Mouse (Mus musculus) thymus, adult 2 months (tissue): ENCODE data around the gene Pde6b. TPM values are rescaled to one million over a fixed set of nuclear protein-coding genes. Genes with fewer than 3 reads are reported as not detected.
A peak's percentile ranks its signal among the peaks of the same experiment; 100 is the strongest.

Experiments used
- DNase-seq: peaks from one replicate; pipeline ENCODE4 v3.0.0; 2021
- H3K27ac ChIP-seq: fragments of 200-500 bp; 2 replicates; pipeline ENCODE4 v1.5.1; 2012; ENCODE audit warnings: low read length, control low read depth; ENCODE audit not compliant: control insufficient read depth, insufficient read depth
- H3K27me3 ChIP-seq: fragments of 200-500 bp; 2 replicates; pipeline ENCODE4 v1.6.1; 2012; ENCODE audit warnings: mild to moderate bottlenecking, low read length, moderate library complexity, mixed read lengths; ENCODE audit not compliant: control insufficient read depth, insufficient read depth
- H3K36me3 ChIP-seq: fragments of 200-500 bp; 2 replicates; pipeline ENCODE4 v1.6.1; 2012; ENCODE audit warnings: mild to moderate bottlenecking, low read length, moderate library complexity; ENCODE audit not compliant: control insufficient read depth, insufficient read depth
- H3K4me1 ChIP-seq: fragments of 200-500 bp; replicated peaks from 2 replicates; pipeline ENCODE4 v1.6.1; 2012; ENCODE audit warnings: low read length; ENCODE audit not compliant: control insufficient read depth, insufficient read depth
- H3K4me3 ChIP-seq: fragments of 200-500 bp; 2 replicates; pipeline ENCODE4 v1.5.1; 2012; ENCODE audit warnings: mild to moderate bottlenecking, low read length, control low read depth, moderate library complexity; ENCODE audit not compliant: control insufficient read depth, insufficient read depth
- CTCF ChIP-seq: fragments of 200-500 bp; IDR thresholded peaks from 2 replicates; pipeline ENCODE4 v1.5.1; 2012; ENCODE audit warnings: mild to moderate bottlenecking, control low read depth, low read length, moderate library complexity, borderline replicate concordance; ENCODE audit not compliant: control insufficient read depth, poor library complexity, insufficient read depth; ENCODE audit errors: extremely low read depth
- POLR2A ChIP-seq: fragments of 200-500 bp; IDR thresholded peaks from 2 replicates; pipeline ENCODE4 v1.6.1; 2012; ENCODE audit warnings: mild to moderate bottlenecking, low read length, control low read depth, moderate library complexity; ENCODE audit not compliant: control insufficient read depth, poor library complexity, insufficient read depth; ENCODE audit errors: extremely low read depth
- WGBS: fragments of 180-500 bp; shearing (Covaris S2); methylation state at CpG from one replicate; pipeline ENCODE4 v1.1.7; 2018; 5-methylcytosine and 5-hydroxymethylcytosine counted together
- polyA plus RNA-seq: library from polyadenylated mRNA; depleted of rRNA; stranded (reverse); fragments of >200 nt; gene quantifications from 2 replicates; pipeline ENCODE4 v1.2.3, GENCODE M21; 2012

The Pde6b gene
- polyA plus RNA-seq, 1 experiment: not detected

DNA sequence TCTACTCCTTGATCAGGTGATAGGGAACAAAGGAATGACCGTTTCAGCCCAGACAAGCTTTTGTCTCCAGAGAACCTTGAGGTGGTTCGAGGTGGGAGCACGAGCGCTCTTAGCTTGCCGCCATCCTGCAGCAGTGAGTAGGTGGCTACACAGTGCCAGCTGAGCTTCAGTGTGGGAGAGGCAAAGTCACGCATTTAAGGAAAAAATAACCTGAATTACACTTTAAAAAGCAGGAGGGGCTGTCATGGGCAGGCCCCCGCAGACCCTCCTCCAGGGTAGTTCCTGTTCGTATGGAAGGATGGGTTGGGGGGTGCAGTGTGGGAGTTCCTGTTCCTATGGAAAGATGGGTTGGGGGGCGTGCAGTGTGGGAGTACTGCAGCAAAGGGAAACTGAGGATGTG lies 28.7 kb upstream of the Pde6b start:
- no peak for DNase-seq
- no peak for TF ChIP-seq CTCF
- TF ChIP-seq POLR2A: no peak
- WGBS: 93% methylated on average over 9 of the region's 9 CpGs
- Histone ChIP-seq H3K36me3 (no peaks in the 10 kb centered on the region), H3K27me3 (no peaks in the 10 kb centered on the region), H3K27ac (no peak overlapping the region), H3K4me1 (no peaks in the 10 kb centered on the region), H3K4me3 (no peak overlapping the region)

DNA sequence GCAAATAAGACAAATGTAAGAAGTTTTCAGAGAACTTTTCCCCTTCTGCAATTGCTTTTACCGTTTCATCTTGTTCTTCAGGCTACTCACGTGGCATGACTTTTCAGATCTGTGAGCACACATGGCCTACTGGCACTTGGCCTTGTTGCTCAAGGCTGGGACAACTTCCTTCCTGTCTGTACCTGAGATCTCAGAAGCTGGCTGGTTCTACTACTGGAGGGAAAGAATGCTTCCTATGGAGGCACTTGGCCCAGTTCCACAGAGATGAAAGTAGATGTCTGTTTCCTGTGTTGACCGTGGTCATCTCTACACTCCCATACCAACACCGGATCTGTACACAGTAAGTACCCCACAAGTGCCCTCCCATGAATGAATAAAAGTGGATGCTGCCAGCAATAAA lies 28.0 kb upstream of the Pde6b start:
- H3K4me3 ChIP-seq: no peak overlapping the region
- 20% methylated on average over 4 of the region's 4 CpGs for WGBS
- no peaks in the 10 kb centered on the region for H3K36me3 ChIP-seq
- H3K27me3 ChIP-seq: no peaks in the 10 kb centered on the region
- no peak overlapping the region for H3K27ac ChIP-seq
- TF ChIP-seq CTCF: no peak
- no peak for TF ChIP-seq POLR2A
- no peaks in the 10 kb centered on the region for H3K4me1 ChIP-seq
- no peak for DNase-seq

GRCm38 (mm10) chr5:108362330-108362729 lies 25.9 kb upstream of the Pde6b start:
- H3K4me1 ChIP-seq: 0 out of 2 replicates have a peak, but pooled peaks cover 4% of the 10 kb centered on the region

DNA sequence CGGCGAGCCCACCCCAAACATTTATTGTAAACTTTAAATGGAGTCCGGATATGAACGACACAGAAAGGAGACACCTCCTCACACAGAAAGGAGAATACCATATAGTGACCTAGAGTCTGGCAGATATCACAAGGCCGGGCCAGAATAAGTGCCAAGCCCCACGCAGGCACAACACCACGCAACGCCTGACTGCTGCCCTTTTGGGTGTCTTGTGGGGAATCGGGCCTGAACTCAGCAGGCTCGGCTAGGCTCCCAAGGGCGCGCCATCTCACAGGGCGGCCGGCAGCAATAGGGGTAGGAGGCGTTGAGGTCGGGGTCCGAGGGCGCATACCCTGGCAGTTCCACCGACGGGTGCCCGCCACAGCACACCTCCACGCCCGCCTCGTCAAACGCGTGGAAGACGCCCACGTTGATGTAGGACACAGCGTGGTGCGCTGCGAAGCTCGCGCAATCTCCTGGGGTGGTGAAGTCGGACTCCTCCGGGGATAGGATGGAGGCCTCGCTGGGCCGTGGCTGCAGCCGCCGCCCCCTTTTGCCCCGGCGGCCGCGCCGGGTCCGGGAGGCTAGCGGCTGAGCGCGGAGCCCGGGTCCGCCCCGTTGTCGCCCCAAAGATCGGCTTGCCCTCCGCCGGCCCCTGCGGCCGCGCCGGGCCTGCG lies 21.7 kb upstream of the Pde6b start:
- 10% methylated on average over 60 of the region's 60 CpGs for WGBS
- Histone ChIP-seq H3K4me3 (no peak overlapping the region), H3K4me1 (0 out of 2 replicates have a peak, but pooled peaks cover 6% of the 10 kb centered on the region), H3K27ac (no peak overlapping the region), H3K36me3 (no peaks in the 10 kb centered on the region), H3K27me3 (peaks cover 25% of the 10 kb centered on the region)
- no peak for DNase-seq
- TF ChIP-seq POLR2A (no peak), CTCF (no peak)

More at GRCm38 (mm10) chr5:108362330-108362729, 25.9 kb upstream of the Pde6b start:
- H3K27ac ChIP-seq: no peak overlapping the region
- TF ChIP-seq CTCF: no peak
- TF ChIP-seq POLR2A: no peak
- H3K36me3 ChIP-seq: no peaks in the 10 kb centered on the region
- no peak overlapping the region for H3K4me3 ChIP-seq
- peaks cover 7% of the 10 kb centered on the region; the same call in 1 of the 2 replicates for H3K27me3 ChIP-seq
- DNase-seq: no peak
- WGBS: 59% methylated on average over 3 of the region's 3 CpGs

- Histone ChIP-seq H3K27ac (no peak overlapping the region), H3K27me3 (peaks cover 25% of the 10 kb centered on the region), H3K4me1 (0 out of 2 replicates have a peak, but pooled peaks cover 6% of the 10 kb centered on the region), H3K36me3 (no peaks in the 10 kb centered on the region), H3K4me3 (no peak overlapping the region)
- DNase-seq: no peak
- TF ChIP-seq CTCF: no peak
- no peak for TF ChIP-seq POLR2A
- WGBS: 2% methylated on average over 86 of the region's 100 CpGs
These were observed 21.0 kb upstream of the Pde6b start for GRCm38 (mm10) chr5:108366984-108367841.

DNA sequence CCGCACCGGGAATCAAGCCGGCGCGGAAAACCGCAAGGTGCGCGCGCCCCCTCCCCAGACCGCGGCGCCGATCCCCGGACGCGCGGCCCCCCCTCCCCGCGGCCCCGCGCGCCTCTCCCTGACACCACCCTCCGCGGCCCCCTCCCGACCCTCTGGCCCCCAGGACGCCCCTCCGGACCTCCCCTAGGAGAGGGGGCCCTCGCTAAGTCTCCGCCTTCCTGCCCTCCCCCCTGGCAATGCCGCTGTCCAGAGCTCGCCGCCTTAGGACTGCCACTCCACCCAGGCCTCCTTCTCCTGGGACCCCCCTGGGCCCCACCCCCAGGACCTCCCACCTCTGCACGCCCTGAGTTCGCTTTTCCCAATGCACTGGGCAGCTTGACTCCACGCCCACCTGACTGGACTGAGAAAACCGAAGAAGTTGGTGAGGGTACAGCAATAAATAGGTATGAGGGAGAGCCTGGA lies 20.3 kb upstream of the Pde6b start, which contains the start of gene Gm42517:
TSS of gene Gm42517 (minus strand) at position 52 of the 462 bp plus-strand sequence.
- 4% methylated on average over 33 of the region's 36 CpGs for WGBS
- no peak for TF ChIP-seq POLR2A
- TF ChIP-seq CTCF: no peak
- no peak for DNase-seq
- peaks cover 25% of the 10 kb centered on the region for H3K27me3 ChIP-seq
- H3K4me1 ChIP-seq: 0 out of 2 replicates have a peak, but pooled peaks cover 6% of the 10 kb centered on the region
- no peaks in the 10 kb centered on the region for H3K36me3 ChIP-seq
- H3K27ac ChIP-seq: no peak within 1 kb of the TSS
- H3K4me3 ChIP-seq: peak within 1 kb of the TSS; percentile 30
